Mouse (Mus musculus) gastrocnemius, adult 18-20 months (tissue): ENCODE measurements around the gene S100z. TPM values are rescaled to one million over a fixed set of nuclear protein-coding genes. Genes with fewer than 3 reads are reported as not detected.

Experiments
- DNase-seq: peaks from one replicate; pipeline ENCODE4 v3.0.0; 2021; ENCODE audit warnings: low spot score
- long read RNA-seq, 2 experiments: library from polyadenylated mRNA; stranded (forward); transcript quantifications; one replicate each; pipeline ENCODE4 v2.0.0; 2021
- total RNA-seq, 2 experiments: library from RNA; stranded (reverse); gene quantifications; 2 replicates each; pipeline ENCODE4 v1.2.3; 2021

The S100z gene
- total RNA-seq: under 1 TPM in 1 of 2 experiments, not detected in 1; 0.69 TPM
- long read RNA-seq, experiment 1: 0 reads
- long read RNA-seq, experiment 2: 0 reads

DNA sequence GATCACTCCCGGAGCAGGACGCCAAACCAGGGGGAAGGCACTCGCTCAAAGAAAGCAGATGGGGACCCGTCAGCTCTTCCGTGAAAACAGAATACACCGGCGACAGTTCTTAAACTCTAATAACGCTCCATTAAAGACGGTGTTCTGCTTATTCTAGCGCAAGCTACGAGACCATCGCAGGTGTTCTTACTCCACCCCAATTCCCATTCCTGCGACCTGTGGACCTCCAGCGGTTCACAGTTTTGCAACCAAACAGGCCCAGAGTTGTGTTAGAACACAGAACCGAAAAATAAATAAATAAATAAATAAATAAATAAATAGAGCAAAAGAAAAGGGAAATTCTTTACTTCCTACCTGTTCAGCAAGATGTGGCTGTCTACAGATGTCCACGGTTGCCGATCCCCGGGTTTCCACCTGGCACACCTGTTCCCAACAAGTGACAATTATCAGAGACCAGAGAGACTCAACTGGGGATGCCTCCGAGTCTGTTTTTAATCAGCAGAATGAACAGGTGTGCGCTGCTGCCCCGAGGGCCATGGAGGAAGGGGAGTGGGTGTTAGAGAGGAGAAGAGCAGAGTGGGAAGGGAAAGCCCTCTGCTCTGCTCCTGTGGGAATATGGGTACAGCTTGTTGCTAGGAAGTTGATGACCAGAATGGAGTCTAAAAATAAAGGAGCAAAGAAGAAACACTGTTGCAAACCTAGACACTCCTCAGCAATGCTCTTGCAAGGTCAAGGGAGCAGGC lies at the start of gene S100z:
TSS of gene S100z (minus strand) at position 51 of the 743 bp plus-strand sequence.
- no peak for DNase-seq

- peak; percentile 22 for DNase-seq
Measured at GRCm38 (mm10) chr13:95524674-95525491, 46.4 kb upstream of the S100z start, which contains the start of gene F2rl1. Gene F2rl1, minus strand, starts transcription at chr13:95525227.

- no peak for DNase-seq
Measured at GRCm38 (mm10) chr13:95524424-95524673, 45.8 kb upstream of the S100z start.

DNA sequence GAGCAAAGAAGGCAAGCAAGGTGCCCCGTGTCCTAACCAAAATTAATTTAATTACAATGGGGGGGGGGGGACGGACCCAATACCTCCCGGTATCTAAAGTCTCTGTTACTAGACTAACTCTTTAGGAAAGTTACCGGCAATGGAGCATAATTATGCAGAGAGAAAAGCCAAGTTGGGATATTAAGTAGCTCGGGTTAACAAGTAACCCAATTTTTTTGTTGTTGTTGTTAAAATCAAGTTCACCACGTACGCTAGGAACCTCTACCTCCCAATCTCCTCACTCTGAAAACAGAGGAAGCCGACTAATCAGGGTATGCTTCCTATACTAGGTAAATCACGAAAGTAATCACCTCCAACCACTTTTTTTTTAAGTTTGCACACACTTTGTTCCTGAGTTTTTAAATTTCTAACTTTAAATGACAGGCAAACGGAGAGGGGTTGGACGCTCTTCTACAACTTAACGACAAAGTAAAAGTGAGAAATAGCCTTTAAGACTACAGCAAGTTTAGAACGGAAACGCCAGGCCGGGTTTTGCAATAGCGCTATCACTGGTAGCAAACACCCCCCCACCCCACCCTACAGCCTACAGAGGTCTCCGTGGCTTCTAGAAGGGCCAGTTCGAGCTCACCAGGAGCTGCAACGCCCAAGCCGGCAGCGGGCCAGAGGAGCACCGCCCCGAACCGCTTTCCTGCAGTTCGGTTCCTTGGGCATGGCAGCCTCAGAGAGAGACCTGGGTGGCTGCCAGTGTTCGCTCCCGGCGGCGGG lies 45.3 kb upstream of the S100z start:
- peak; percentile 34 for DNase-seq

DNA sequence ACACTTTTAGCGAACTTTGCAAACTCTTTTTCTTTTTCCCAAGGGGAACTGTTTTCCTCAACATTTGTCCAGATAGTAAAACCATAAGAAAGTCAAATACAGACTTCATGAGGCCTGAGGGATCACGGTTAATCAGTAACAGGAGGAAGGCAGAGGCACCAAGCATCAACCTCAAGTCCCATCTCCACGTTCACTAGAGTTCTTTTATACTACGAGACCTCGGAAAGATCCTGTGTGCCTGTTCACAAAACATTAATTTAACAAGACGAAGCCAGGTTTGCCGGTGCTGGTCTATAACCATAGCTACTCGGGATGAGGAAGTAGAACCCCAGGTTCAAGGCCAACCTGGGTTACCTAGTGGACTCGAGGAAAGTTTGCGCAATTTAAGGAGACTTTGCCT lies 43.7 kb upstream of the S100z start:
- no peak for DNase-seq

- DNase-seq: no peak
Measured at GRCm38 (mm10) chr13:95521029-95521428, 42.5 kb upstream of the S100z start.

- no peak for DNase-seq
Measured at GRCm38 (mm10) chr13:95514756-95515155, 36.2 kb upstream of the S100z start.

DNA sequence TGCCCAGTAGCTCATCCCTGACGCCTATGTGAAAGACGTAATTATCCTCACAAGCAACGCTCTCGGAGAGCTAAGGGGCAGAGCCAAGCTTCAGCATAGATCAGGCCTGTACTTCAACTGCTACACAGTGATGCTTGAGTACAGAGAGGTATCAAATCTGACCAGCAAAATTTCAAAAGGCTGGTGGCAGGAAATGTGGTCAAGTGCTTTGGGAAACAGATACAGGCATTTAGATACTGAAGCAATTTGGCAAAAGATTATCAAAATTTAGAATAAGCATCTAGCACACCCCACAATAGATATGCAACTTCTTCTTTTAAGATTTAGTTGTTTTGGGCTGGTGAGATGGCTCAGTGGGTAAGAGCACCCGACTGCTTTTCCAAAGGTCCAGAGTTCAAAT lies 31.5 kb upstream of the S100z start:
- DNase-seq: no peak

GRCm38 (mm10) chr13:95503279-95503917 lies 24.9 kb upstream of the S100z start:
- no peak for DNase-seq

- DNase-seq: no peak
Measured at GRCm38 (mm10) chr13:95496601-95497000, 18.1 kb upstream of the S100z start.

- DNase-seq: no peak
Measured at GRCm38 (mm10) chr13:95494812-95495211, 16.3 kb upstream of the S100z start.

GRCm38 (mm10) chr13:95493296-95493695 lies 14.8 kb upstream of the S100z start:
- no peak for DNase-seq

DNA sequence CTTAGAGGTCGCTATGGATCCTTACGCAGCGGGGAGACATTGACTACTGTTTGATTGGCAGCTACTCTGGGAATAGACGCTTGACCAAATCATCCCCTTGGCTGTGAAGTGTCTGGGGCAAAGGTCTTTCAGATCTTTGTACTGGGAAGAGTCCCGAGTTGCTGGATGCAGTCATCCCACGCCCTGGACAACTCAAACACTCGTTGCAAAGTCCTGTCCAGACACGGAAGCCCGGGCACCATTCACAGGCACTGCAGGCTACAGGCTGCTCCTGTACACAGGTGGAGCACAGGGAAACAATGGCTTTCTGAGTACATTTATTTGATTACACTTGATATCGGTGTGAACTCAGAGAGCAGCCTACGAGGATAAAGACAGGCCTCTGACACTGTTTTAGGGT lies 12.8 kb upstream of the S100z start:
- DNase-seq: no peak

DNA sequence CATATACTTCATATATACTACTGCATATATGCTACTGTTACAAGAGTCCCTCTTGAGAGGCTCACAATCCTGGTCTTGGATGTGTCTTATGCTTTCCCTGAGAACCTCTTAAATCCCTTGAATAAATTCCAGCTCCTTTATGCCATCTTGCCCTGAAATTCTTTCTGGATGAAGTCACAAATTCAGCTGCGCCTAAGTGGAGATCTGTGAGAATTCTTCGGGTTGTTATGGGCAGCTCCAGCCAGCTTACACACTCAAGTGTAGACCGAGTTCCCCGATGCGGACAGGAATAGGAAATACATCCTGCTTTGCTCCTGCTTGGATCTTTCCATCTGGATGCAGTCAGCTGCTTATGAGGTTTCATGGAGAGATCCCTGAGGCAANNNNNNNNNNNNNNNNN lies 6.1 kb upstream of the S100z start:
- DNase-seq: no peak

DNA sequence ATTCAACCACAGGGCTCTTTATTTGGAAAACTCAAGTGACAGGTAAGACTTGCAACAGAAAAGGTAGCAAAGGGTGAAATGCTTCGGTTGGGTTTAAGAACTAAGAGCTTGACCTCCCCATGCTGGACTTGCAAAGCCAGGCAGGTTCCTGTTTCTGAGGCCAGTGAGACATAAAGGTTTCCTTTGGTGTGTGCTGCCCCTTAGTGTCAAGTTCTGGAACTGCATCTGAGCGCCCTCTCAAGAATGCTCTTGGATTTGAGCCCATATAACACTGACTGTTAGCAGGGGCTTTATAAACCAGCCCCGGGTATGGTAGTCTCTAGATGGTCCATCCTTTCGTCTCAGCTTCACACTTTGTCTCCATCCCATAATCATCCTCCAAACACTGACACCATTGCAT lies 2.9 kb upstream of the S100z start:
- DNase-seq: peak; percentile 75

DNA sequence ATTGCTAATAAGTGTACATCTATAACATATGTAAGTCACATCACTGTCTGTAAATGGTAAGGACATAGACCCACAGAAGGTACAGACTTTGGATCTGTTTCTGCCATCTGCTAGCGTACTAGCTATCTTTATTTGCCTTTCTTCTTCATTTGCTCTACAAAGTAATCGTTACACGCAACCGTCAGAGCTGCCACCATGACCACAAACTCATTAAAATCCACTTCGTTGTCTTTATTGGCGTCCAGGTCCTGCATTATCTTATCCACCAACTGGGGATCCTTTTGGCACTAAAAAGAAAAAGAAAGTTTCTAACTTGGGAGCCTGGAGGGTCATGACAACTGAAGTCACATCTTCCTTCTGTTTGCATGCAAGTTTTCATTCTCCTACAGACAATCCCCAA lies 1.3 kb downstream of the S100z start:
- DNase-seq: no peak

DNA sequence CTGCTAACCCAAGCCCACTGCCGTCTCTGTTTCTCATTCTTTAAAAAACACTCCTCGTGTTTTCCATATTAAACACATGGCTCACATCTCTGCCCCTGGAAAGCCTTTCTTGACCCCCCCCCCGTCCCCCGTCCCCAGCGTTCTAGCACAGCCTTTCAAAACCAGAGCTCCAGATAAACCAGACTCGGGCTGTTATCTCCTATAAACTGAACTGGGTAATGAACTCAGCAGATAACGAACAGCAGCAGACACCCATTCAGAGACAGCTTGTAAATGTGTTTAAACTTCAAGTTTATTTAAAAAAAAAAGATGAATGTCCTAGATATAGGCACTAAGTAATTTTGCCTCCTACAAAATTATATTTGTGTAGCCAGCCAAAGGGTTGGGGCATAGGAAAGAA lies 3.4 kb downstream of the S100z start:
- DNase-seq: no peak

GRCm38 (mm10) chr13:95474294-95474693 lies 4.2 kb downstream of the S100z start:
- DNase-seq: no peak

GRCm38 (mm10) chr13:95470970-95471369 lies 7.6 kb downstream of the S100z start:
- no peak for DNase-seq

GRCm38 (mm10) chr13:95451529-95451928 lies 27.0 kb downstream of the S100z start:
- no peak for DNase-seq

DNA sequence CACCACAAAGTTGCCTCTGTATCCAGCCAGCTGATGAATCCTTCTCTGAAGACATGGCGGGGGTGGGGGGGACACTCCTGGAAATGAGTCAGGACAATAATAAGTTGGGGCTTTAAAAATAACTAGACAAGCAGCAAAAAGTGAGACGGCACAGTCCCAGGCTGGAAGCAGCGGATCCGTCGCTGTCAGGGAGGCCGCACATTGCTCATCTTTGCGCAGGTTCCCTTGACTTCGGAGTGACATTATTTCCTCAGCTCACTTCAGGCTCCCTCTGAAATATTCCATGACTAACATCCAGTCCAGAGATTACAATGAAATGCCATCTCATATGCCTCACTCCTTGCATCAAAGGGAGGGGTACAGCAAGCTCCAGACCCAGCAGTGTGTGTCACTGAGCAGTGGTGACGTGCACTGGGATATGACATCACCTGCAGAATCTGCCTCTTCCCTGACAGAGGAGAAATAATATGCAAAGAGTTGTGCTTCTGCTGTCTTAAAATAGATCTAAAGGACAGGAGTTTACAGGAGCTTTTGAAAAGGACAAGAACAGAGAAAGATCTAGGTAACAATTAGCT lies 27.8 kb downstream of the S100z start:
- DNase-seq: no peak
